Mouse (Mus musculus) erythroblast, embryonic 14.5 days (primary cell): ENCODE data around the gene Tecpr2. TPM values are rescaled to one million over a fixed set of nuclear protein-coding genes. Genes with fewer than 3 reads are reported as not detected.

Source experiments
- H3K27me3 ChIP-seq: 2 replicates; pipeline ENCODE4 v1.6.1; 2012; ENCODE audit warnings: inconsistent platforms; ENCODE audit not compliant: control insufficient read depth
- H3K36me3 ChIP-seq: 2 replicates; pipeline ENCODE4 v1.6.1; 2012; ENCODE audit warnings: mild to moderate bottlenecking, inconsistent platforms; ENCODE audit not compliant: control insufficient read depth
- H3K4me1 ChIP-seq: 2 replicates; pipeline ENCODE4 v1.6.1; 2012; ENCODE audit warnings: inconsistent platforms; ENCODE audit not compliant: control insufficient read depth
- H3K4me3 ChIP-seq: replicated peaks from 2 replicates; pipeline ENCODE3; 2012; ENCODE audit warnings: moderate library complexity, mild to moderate bottlenecking, inconsistent platforms
- H3K9me3 ChIP-seq: 2 replicates; pipeline ENCODE4 v1.6.1; 2012; ENCODE audit warnings: low read length, inconsistent platforms, mixed read lengths; ENCODE audit not compliant: control insufficient read depth
- GATA1 ChIP-seq: IDR thresholded peaks from 2 replicates; pipeline ENCODE4 v1.6.1; 2012; ENCODE audit warnings: low read length, inconsistent platforms, mixed read lengths
- TAL1 ChIP-seq: IDR thresholded peaks from 3 replicates; pipeline ENCODE4 v1.6.1; 2012; ENCODE audit warnings: low read length, inconsistent platforms, mixed read lengths
- polyA plus RNA-seq: library from polyadenylated mRNA; stranded (reverse); fragments of >175 nt; gene quantifications from 2 replicates; pipeline ENCODE4 v1.2.3, GENCODE M21; 2012

The Tecpr2 gene
- polyA plus RNA-seq, 1 experiment = 0.16 TPM

- Histone ChIP-seq H3K4me1 (peaks cover 74% of the 10 kb centered on the region), H3K9me3 (peaks cover 9% of the 10 kb centered on the region), H3K36me3 (peaks cover 55% of the 10 kb centered on the region), H3K4me3 (peak overlapping the region; percentile 81), H3K27me3 (peaks cover 5% of the 10 kb centered on the region; the same call in 1 of the 2 replicates)
- TF ChIP-seq TAL1 (no peak), GATA1 (no peak)
Observed at GRCm38 (mm10) chr12:110977896-110978606, 89.0 kb downstream of the Tecpr2 start.

GRCm38 (mm10) chr12:110978607-110979406 is 89.7 kb downstream of the Tecpr2 start, which contains the start of gene Ankrd9:
TSS of gene Ankrd9 (minus strand) at chr12:110979040.
- Histone ChIP-seq H3K9me3 (peaks cover 9% of the 10 kb centered on the region), H3K27me3 (peaks cover 5% of the 10 kb centered on the region; the same call in 1 of the 2 replicates), H3K36me3 (peaks cover 47% of the 10 kb centered on the region), H3K4me3 (peak within 1 kb of the TSS; percentile 81), H3K4me1 (peaks cover 71% of the 10 kb centered on the region)
- TF ChIP-seq GATA1 (no peak), TAL1 (no peak)

- Histone ChIP-seq H3K4me3 (peak overlapping the region; percentile 81), H3K4me1 (peaks cover 64% of the 10 kb centered on the region), H3K27me3 (peaks cover 5% of the 10 kb centered on the region; the same call in 1 of the 2 replicates), H3K36me3 (peaks cover 37% of the 10 kb centered on the region), H3K9me3 (peaks cover 9% of the 10 kb centered on the region)
- TF ChIP-seq GATA1 (no peak), TAL1 (no peak)
Observed at GRCm38 (mm10) chr12:110979808-110980207, 90.7 kb downstream of the Tecpr2 start.

- Histone ChIP-seq H3K9me3 (peaks cover 8% of the 10 kb centered on the region), H3K4me1 (peaks cover 45% of the 10 kb centered on the region), H3K4me3 (no peak overlapping the region), H3K27me3 (peaks cover 8% of the 10 kb centered on the region; the same call in 1 of the 2 replicates), H3K36me3 (peaks cover 18% of the 10 kb centered on the region)
- TF ChIP-seq GATA1 = no peak
- TF ChIP-seq TAL1 = no peak
Observed at GRCm38 (mm10) chr12:110981736-110982135, 92.7 kb downstream of the Tecpr2 start.

GRCm38 (mm10) chr12:110983083-110983482 is 94.0 kb downstream of the Tecpr2 start:
- H3K9me3 ChIP-seq = no peaks in the 10 kb centered on the region
- TF ChIP-seq TAL1 = no peak
- TF ChIP-seq GATA1 = no peak
- H3K27me3 ChIP-seq = peaks cover 3% of the 10 kb centered on the region; the same call in 1 of the 2 replicates
- peaks cover 4% of the 10 kb centered on the region for H3K36me3 ChIP-seq
- H3K4me3 ChIP-seq = no peak overlapping the region
- peaks cover 31% of the 10 kb centered on the region for H3K4me1 ChIP-seq

- Histone ChIP-seq H3K27me3 (peaks cover 3% of the 10 kb centered on the region; the same call in 1 of the 2 replicates), H3K9me3 (no peaks in the 10 kb centered on the region), H3K4me1 (peaks cover 30% of the 10 kb centered on the region), H3K36me3 (no peaks in the 10 kb centered on the region), H3K4me3 (no peak overlapping the region)
- TF ChIP-seq TAL1 (no peak), GATA1 (no peak)
Observed at GRCm38 (mm10) chr12:110983714-110984113, 94.7 kb downstream of the Tecpr2 start.

GRCm38 (mm10) chr12:110984598-110984997 is 95.5 kb downstream of the Tecpr2 start:
- no peak overlapping the region for H3K4me3 ChIP-seq
- H3K9me3 ChIP-seq = no peaks in the 10 kb centered on the region
- TF ChIP-seq TAL1 = no peak
- TF ChIP-seq GATA1 = no peak
- H3K27me3 ChIP-seq = peaks cover 3% of the 10 kb centered on the region; the same call in 1 of the 2 replicates
- peaks cover 28% of the 10 kb centered on the region for H3K4me1 ChIP-seq
- no peaks in the 10 kb centered on the region for H3K36me3 ChIP-seq

GRCm38 (mm10) chr12:110985141-110985540 is 96.1 kb downstream of the Tecpr2 start:
- Histone ChIP-seq H3K9me3 (no peaks in the 10 kb centered on the region), H3K4me3 (no peak overlapping the region), H3K36me3 (no peaks in the 10 kb centered on the region), H3K27me3 (peaks cover 3% of the 10 kb centered on the region; the same call in 1 of the 2 replicates), H3K4me1 (peaks cover 28% of the 10 kb centered on the region)
- TF ChIP-seq GATA1 = no peak
- TF ChIP-seq TAL1 = no peak
